8 mouse cellular contexts compared by ENCODE assay signal in the genomic region with DNA sequence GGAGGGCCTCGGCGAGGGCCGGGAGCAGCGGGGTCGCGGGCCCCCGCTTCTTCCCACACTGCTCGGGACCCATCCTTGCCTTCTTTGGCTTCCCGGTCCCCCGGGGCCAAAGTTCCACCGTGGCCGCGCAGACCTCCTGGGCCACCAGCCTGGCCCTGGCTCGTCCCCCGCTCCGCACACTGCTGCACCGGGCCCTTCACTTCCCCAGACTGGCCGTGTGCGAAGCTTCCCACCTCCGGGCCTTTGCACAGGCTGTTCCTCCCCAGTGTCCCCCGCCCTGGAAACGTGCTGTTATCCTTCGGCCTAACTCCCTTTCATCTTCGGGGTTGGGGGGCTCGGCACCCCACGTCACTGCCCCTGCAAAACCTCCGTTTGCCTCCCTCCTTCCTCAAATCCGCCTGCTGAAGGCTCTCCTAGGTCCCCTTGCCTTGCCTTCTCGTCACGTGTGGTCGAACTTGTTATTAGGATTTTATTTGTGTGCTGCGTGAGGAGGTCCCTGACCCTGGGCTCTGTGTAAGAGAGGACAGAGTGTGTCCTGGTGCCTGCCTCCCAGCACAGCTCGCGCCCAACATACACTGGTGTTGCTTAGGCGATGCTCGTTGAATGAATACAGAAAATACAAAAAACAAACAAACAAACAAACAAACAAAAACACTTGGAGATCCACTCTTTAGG. TPM values are rescaled to one million over a fixed set of nuclear protein-coding genes. Genes with fewer than 3 reads are reported as not detected.
DNase-seq lines count a peak whose midpoint lies in the region; ATAC-seq and TF ChIP-seq lines count a peak whose summit lies in the region.

No protein-coding gene starts in this region.

- no peak overlapping the region for H3K27ac ChIP-seq in embryonic facial prominence, embryonic 14.5 days (replicated peaks; ENCODE audit: low read depth, low read length)
- H3K27ac ChIP-seq in hindbrain, postnatal 0 days: peak overlapping the region; percentile 65; the same call in 1 of the 2 replicates
- H3K27ac ChIP-seq in liver, embryonic 16.5 days (ENCODE audit: low read length): peak overlapping the region; percentile 64
- no peak overlapping the region for H3K27ac ChIP-seq in olfactory bulb, adult 2 months (ENCODE audit: insufficient read depth, low read depth, low read length)

- peak; percentile 22 for ATAC-seq in embryonic facial prominence, embryonic 14.5 days (ENCODE audit: low read depth)
- peak; percentile 65 for ATAC-seq in hindbrain, postnatal 0 days
- peak; percentile 32 for ATAC-seq in liver, embryonic 16.5 days (ENCODE audit: low read depth)

- 4% methylated on average over 19 of the region's 36 CpGs for WGBS in embryonic facial prominence, embryonic 14.5 days
- 2% methylated on average over 32 of the region's 36 CpGs for WGBS in hindbrain, postnatal 0 days
- WGBS in liver, embryonic 16.5 days (ENCODE audit: insufficient replicate concordance): under 1% methylated on average over 33 of the region's 36 CpGs
- under 1% methylated on average over 28 of the region's 36 CpGs for WGBS in olfactory bulb, adult 2 months

- TF ChIP-seq CTCF in hindbrain, postnatal 0 days (IDR thresholded peaks at IDR 0.05; ENCODE audit: low read depth): no peak
- no peak for TF ChIP-seq CTCF in olfactory bulb, adult 2 months (IDR thresholded peaks at IDR 0.05; ENCODE audit: insufficient read depth, low read depth, low read length)

- peak; percentile 56 to 66 for DNase-seq in layer of hippocampus, postnatal 10 days (ENCODE audit: low spot score in 2 of 2)
- DNase-seq in layer of hippocampus, adult 9-11 months: no peak
- DNase-seq in NIH3T3 (ENCODE audit: low read depth): peak; percentile 30
- no peak for DNase-seq in embryonic facial prominence, embryonic 14.5 days (ENCODE audit: low spot score)
- peak; percentile 21 for DNase-seq in hindbrain, postnatal 0 days (ENCODE audit: low spot score)
- no peak for DNase-seq in gastrocnemius, postnatal 36 days

- TF ChIP-seq POLR2A in olfactory bulb, adult 2 months (IDR thresholded peaks at IDR 0.05; ENCODE audit: insufficient read depth, low read depth, low read length): no peak

- peak overlapping the region; percentile 75 for H3K4me2 ChIP-seq in embryonic facial prominence, embryonic 14.5 days (ENCODE audit: low read depth, low read length)
- peak overlapping the region; percentile 80 for H3K4me2 ChIP-seq in hindbrain, postnatal 0 days (ENCODE audit: low read depth, low read length)
- H3K4me2 ChIP-seq in liver, embryonic 16.5 days (ENCODE audit: low read depth, low read length): peak overlapping the region; percentile 82

- peaks cover 38% of the 10 kb centered on the region for H3K27me3 ChIP-seq in embryonic facial prominence, embryonic 14.5 days (replicated peaks; ENCODE audit: control insufficient read depth, insufficient read depth, low read length)
- H3K27me3 ChIP-seq in hindbrain, postnatal 0 days (ENCODE audit: insufficient read depth, low read length): peaks cover 29% of the 10 kb centered on the region
- H3K27me3 ChIP-seq in liver, embryonic 16.5 days (ENCODE audit: control insufficient read depth, insufficient read depth, low read depth, low read length): peaks cover 35% of the 10 kb centered on the region

- peaks cover 11% of the 10 kb centered on the region for H3K36me3 ChIP-seq in embryonic facial prominence, embryonic 14.5 days (ENCODE audit: control insufficient read depth, insufficient read depth, low read length)
- H3K36me3 ChIP-seq in hindbrain, postnatal 0 days (ENCODE audit: insufficient read depth, low read length): peaks cover 7% of the 10 kb centered on the region
- peaks cover 8% of the 10 kb centered on the region for H3K36me3 ChIP-seq in liver, embryonic 16.5 days (ENCODE audit: control insufficient read depth, insufficient read depth)

- peaks cover 11% of the 10 kb centered on the region; the same call in 1 of the 2 replicates for H3K4me1 ChIP-seq in embryonic facial prominence, embryonic 14.5 days (ENCODE audit: control insufficient read depth, insufficient read depth, low read length)
- H3K4me1 ChIP-seq in hindbrain, postnatal 0 days (ENCODE audit: insufficient read depth, low read length): peaks cover 4% of the 10 kb centered on the region
- peaks cover 29% of the 10 kb centered on the region for H3K4me1 ChIP-seq in liver, embryonic 16.5 days (ENCODE audit: control insufficient read depth, low read depth, low read length)
- peaks cover 4% of the 10 kb centered on the region; the same call in 1 of the 2 replicates for H3K4me1 ChIP-seq in olfactory bulb, adult 2 months (ENCODE audit: control insufficient read depth, insufficient read depth, low read length)

- H3K4me3 ChIP-seq in embryonic facial prominence, embryonic 14.5 days (ENCODE audit: low read depth, low read length): peak overlapping the region; percentile 90
- peak overlapping the region; percentile 76 for H3K4me3 ChIP-seq in hindbrain, postnatal 0 days (ENCODE audit: low read length)
- H3K4me3 ChIP-seq in liver, embryonic 16.5 days (ENCODE audit: low read depth, low read length): peak overlapping the region; percentile 93
- H3K4me3 ChIP-seq in olfactory bulb, adult 2 months (ENCODE audit: insufficient read depth, low read depth, low read length): peak overlapping the region; percentile 85

- peak overlapping the region; percentile 95 for H3K9ac ChIP-seq in embryonic facial prominence, embryonic 14.5 days (ENCODE audit: low read depth, low read length)
- peak overlapping the region; percentile 76 for H3K9ac ChIP-seq in hindbrain, postnatal 0 days (replicated peaks; ENCODE audit: low read length)
- peak overlapping the region; percentile 93 for H3K9ac ChIP-seq in liver, embryonic 16.5 days (ENCODE audit: low read depth, low read length)

- intact Hi-C loops in gastrocnemius, postnatal 36 days (cut with DNase I): no loop called here

- no peaks in the 10 kb centered on the region for H3K9me3 ChIP-seq in embryonic facial prominence, embryonic 14.5 days (ENCODE audit: control insufficient read depth, low read length)
- H3K9me3 ChIP-seq in hindbrain, postnatal 0 days (ENCODE audit: low read length): no peaks in the 10 kb centered on the region
- H3K9me3 ChIP-seq in liver, embryonic 16.5 days (replicated peaks; ENCODE audit: control insufficient read depth, low read length): no peaks in the 10 kb centered on the region

RNA-seq across cellular contexts. Expression of gene Sympk, which starts 0.5 kb away (rescaled TPM):
- total RNA-seq in layer of hippocampus, postnatal 10 days (2021): 10 to 100 TPM; 88.4 to 90.2 TPM
- 23.6 and 23.8 TPM in 2 replicates for polyA plus RNA-seq in embryonic facial prominence, embryonic 14.5 days (2014; fragmentation: Nextera tagmentation; extraction: Ambion mirVana)
- 85.4 and 88.0 TPM in 2 replicates for total RNA-seq in hindbrain, postnatal 0 days (2014; rRNA removed)
- 19.2 TPM in 2 replicates for polyA plus RNA-seq in hindbrain, postnatal 0 days (2015; fragmentation: Nextera tagmentation; extraction: Ambion mirVana)
- polyA plus RNA-seq in liver, embryonic 16.5 days (2015; fragmentation: Nextera tagmentation; extraction: Ambion mirVana): 13.8 TPM in 2 replicates
- polyA plus RNA-seq in olfactory bulb, adult 2 months (2012; ENCODE audit: insufficient read depth, insufficient read length, low replicate concordance, missing spikeins): not detected in 2 replicates
- 10 to 100 TPM; 61.8 to 65.7 TPM for total RNA-seq in gastrocnemius, postnatal 36 days (2021)

RNA-seq across cellular contexts. Expression of gene Foxa3, which starts 1.4 kb away (rescaled TPM):
- total RNA-seq in layer of hippocampus, postnatal 10 days (2021): not detected
- 0.56 and 1.6 TPM in 2 replicates for polyA plus RNA-seq in embryonic facial prominence, embryonic 14.5 days (2014; fragmentation: Nextera tagmentation; extraction: Ambion mirVana)
- total RNA-seq in hindbrain, postnatal 0 days (2014; rRNA removed): not detected in 2 replicates
- not detected in 2 replicates for polyA plus RNA-seq in hindbrain, postnatal 0 days (2015; fragmentation: Nextera tagmentation; extraction: Ambion mirVana)
- polyA plus RNA-seq in liver, embryonic 16.5 days (2015; fragmentation: Nextera tagmentation; extraction: Ambion mirVana): 60.8 and 63.7 TPM in 2 replicates
- not detected in 2 replicates for polyA plus RNA-seq in olfactory bulb, adult 2 months (2012; ENCODE audit: insufficient read depth, insufficient read length, low replicate concordance, missing spikeins)
- not detected for total RNA-seq in gastrocnemius, postnatal 36 days (2021)

RNA-seq across cellular contexts. Expression of gene Irf2bp1, which starts 20.9 kb away (rescaled TPM):
- 10 to 100 TPM; 45.5 to 49.7 TPM for total RNA-seq in layer of hippocampus, postnatal 10 days (2021)
- polyA plus RNA-seq in embryonic facial prominence, embryonic 14.5 days (2014; fragmentation: Nextera tagmentation; extraction: Ambion mirVana): 26.6 and 27.4 TPM in 2 replicates
- total RNA-seq in hindbrain, postnatal 0 days (2014; rRNA removed): 128 and 140 TPM in 2 replicates
- polyA plus RNA-seq in hindbrain, postnatal 0 days (2015; fragmentation: Nextera tagmentation; extraction: Ambion mirVana): 20.0 and 22.4 TPM in 2 replicates
- 6.4 and 6.6 TPM in 2 replicates for polyA plus RNA-seq in liver, embryonic 16.5 days (2015; fragmentation: Nextera tagmentation; extraction: Ambion mirVana)
- not detected in 2 replicates for polyA plus RNA-seq in olfactory bulb, adult 2 months (2012; ENCODE audit: insufficient read depth, insufficient read length, low replicate concordance, missing spikeins)
- 10 to 100 TPM; 13.8 to 15.1 TPM for total RNA-seq in gastrocnemius, postnatal 36 days (2021)

RNA-seq across cellular contexts. Expression of gene Rsph6a, which starts 29.8 kb away (rescaled TPM):
- total RNA-seq in layer of hippocampus, postnatal 10 days (2021): under 1 TPM; 0.21 to 0.58 TPM
- polyA plus RNA-seq in embryonic facial prominence, embryonic 14.5 days (2014; fragmentation: Nextera tagmentation; extraction: Ambion mirVana): not detected in 2 replicates
- total RNA-seq in hindbrain, postnatal 0 days (2014; rRNA removed): not detected in 2 replicates
- polyA plus RNA-seq in hindbrain, postnatal 0 days (2015; fragmentation: Nextera tagmentation; extraction: Ambion mirVana): 0.19 and 0.44 TPM in 2 replicates
- polyA plus RNA-seq in liver, embryonic 16.5 days (2015; fragmentation: Nextera tagmentation; extraction: Ambion mirVana): not detected in 2 replicates
- polyA plus RNA-seq in olfactory bulb, adult 2 months (2012; ENCODE audit: insufficient read depth, insufficient read length, low replicate concordance, missing spikeins): not detected in 2 replicates
- not detected for total RNA-seq in gastrocnemius, postnatal 36 days (2021)

RNA-seq across cellular contexts. Expression of gene Mypop, which starts 33.7 kb away (rescaled TPM):
- total RNA-seq in layer of hippocampus, postnatal 10 days (2021): 10 to 100 TPM; 28.0 to 29.1 TPM
- polyA plus RNA-seq in embryonic facial prominence, embryonic 14.5 days (2014; fragmentation: Nextera tagmentation; extraction: Ambion mirVana): 4.0 and 4.2 TPM in 2 replicates
- 22.5 and 26.1 TPM in 2 replicates for total RNA-seq in hindbrain, postnatal 0 days (2014; rRNA removed)
- polyA plus RNA-seq in hindbrain, postnatal 0 days (2015; fragmentation: Nextera tagmentation; extraction: Ambion mirVana): 5.6 and 6.0 TPM in 2 replicates
- polyA plus RNA-seq in liver, embryonic 16.5 days (2015; fragmentation: Nextera tagmentation; extraction: Ambion mirVana): 0.12 and 0.48 TPM in 2 replicates
- not detected in 2 replicates for polyA plus RNA-seq in olfactory bulb, adult 2 months (2012; ENCODE audit: insufficient read depth, insufficient read length, low replicate concordance, missing spikeins)
- total RNA-seq in gastrocnemius, postnatal 36 days (2021): 1 to 10 TPM; 4.7 to 6.4 TPM

Comparison
In these comparisons a context has a peak if more than half of its experiments do, and no peak if none do; other contexts are left out.
1. DNase-seq: peak in layer of hippocampus, postnatal 10 days (2 of 2), NIH3T3 (single experiment) and hindbrain, postnatal 0 days (single experiment); none in layer of hippocampus, adult 9-11 months (single experiment), embryonic facial prominence, embryonic 14.5 days (single experiment) and gastrocnemius, postnatal 36 days (0 of 2).
2. H3K27ac ChIP-seq: peak in hindbrain, postnatal 0 days (single experiment) and liver, embryonic 16.5 days (single experiment); none in embryonic facial prominence, embryonic 14.5 days (single experiment) and olfactory bulb, adult 2 months (single experiment).
3. RNA of gene Foxa3, which starts 1.4 kb away (polyA plus RNA-seq): 60.8 to 63.7 TPM in liver, embryonic 16.5 days; 0.56 to 1.6 TPM in embryonic facial prominence, embryonic 14.5 days, not detected in hindbrain, postnatal 0 days and not detected in olfactory bulb, adult 2 months; every median in the first group is over 10 times any median in the second.
4. Peak in every context shown above with its lines, with median percentiles within 50 percentile points of each other: ATAC-seq, H3K4me2 ChIP-seq, H3K4me3 ChIP-seq and H3K9ac ChIP-seq.